In the genomic region with DNA sequence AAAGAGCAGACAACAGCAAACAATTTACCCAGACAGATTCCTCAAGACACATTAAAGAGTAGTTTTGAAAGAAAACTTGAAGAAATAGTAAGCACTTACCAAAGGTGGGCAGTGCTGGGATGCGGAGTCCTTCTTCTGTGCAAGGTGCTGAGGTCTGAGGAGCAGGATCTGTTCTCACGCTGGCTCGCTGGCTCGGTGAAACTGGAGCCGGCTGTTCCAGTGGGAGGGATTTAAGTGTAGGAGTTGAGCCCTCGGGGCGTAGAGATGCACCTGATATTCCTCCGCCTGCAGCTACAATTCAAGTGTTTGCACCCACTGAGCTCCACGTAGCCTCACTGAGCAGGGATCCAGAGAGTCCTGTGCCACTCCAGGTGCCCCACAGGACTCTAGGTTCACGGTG, we compare ENCODE assay signal across 13 mouse cellular contexts. TPM values are rescaled to one million over a fixed set of nuclear protein-coding genes. Genes with fewer than 3 reads are reported as not detected.
A peak's percentile ranks its signal among the peaks of the same experiment; 100 is the strongest.
DNase-seq lines count a peak whose midpoint lies in the region; TF ChIP-seq lines count a peak whose summit lies in the region.
"Had no signal": no experiment of that assay in that cellular context is flagged by ENCODE, and none has a peak within 500 bp of the region (broad histone marks: within the 10 kb centered on the region; RNA-seq: fewer than 3 reads in every experiment).

Gene Zfp750, minus strand, starts transcription at position 203 of the 400 bp plus-strand sequence.

- H3K4me3 ChIP-seq in thymus, adult 2 months (ENCODE audit: control insufficient read depth, insufficient read depth, low read length), result no peak within 1 kb of the TSS
- H3K4me3 ChIP-seq: left cerebral cortex, adult 2 months; neural tube, embryonic 12.5 days had no signal

- WGBS in thymus, adult 2 months, result 96% methylated on average over 10 of the region's 10 CpGs

- no peak within 1 kb of the TSS for H3K27ac ChIP-seq in thymus, adult 2 months (ENCODE audit: control insufficient read depth, insufficient read depth, low read length)
- H3K27ac ChIP-seq: left cerebral cortex, adult 2 months; neural tube, embryonic 12.5 days had no signal

- TF ChIP-seq CTCF in thymus, adult 2 months (IDR thresholded peaks at IDR 0.05; ENCODE audit: borderline replicate concordance, control insufficient read depth, extremely low read depth, insufficient read depth, low read length, poor library complexity), result no peak

- no peaks in the 10 kb centered on the region for H3K36me3 ChIP-seq in thymus, adult 2 months (ENCODE audit: control insufficient read depth, insufficient read depth, low read length)
- H3K36me3 ChIP-seq: neural tube, embryonic 12.5 days had no signal

- H3K27me3 ChIP-seq in thymus, adult 2 months (ENCODE audit: control insufficient read depth, insufficient read depth, low read length), result no peaks in the 10 kb centered on the region
- H3K27me3 ChIP-seq: neural tube, embryonic 12.5 days had no signal

- intact Hi-C loops in left cerebral cortex, postnatal 4 days (cut with DNase I), result no loop called here

- peak; percentile 22 to 39 for DNase-seq in left cerebral cortex, adult 18-20 months (ENCODE audit: low spot score in 2 of 2)
- no peak for DNase-seq in left cerebral cortex, postnatal 4 days
- peak; percentile 60 for DNase-seq in brain, adult 2 months (ENCODE audit: low read depth, low spot score)
- peak; percentile 60 for DNase-seq in kidney, adult 9 months
- DNase-seq in mesoderm, embryonic 11.5 days (ENCODE audit: low read depth, low spot score), result peak; percentile 12
- no peak for DNase-seq in thymus, adult 2 months
- no peak for DNase-seq in right cerebral cortex, postnatal 25 days
- DNase-seq in layer of hippocampus, adult 8-10 months (ENCODE audit: low spot score in 2 of 2), result no peak
- DNase-seq: cerebellum, adult 11-12 months; gastrocnemius, postnatal 10 days; thymus, adult 18-20 months had no signal

- H3K4me1 ChIP-seq in thymus, adult 2 months (replicated peaks; ENCODE audit: control insufficient read depth, insufficient read depth, low read length), result no peaks in the 10 kb centered on the region; the same call in 1 of the 2 replicates
- H3K4me1 ChIP-seq: neural tube, embryonic 12.5 days had no signal

- TF ChIP-seq POLR2A in thymus, adult 2 months (IDR thresholded peaks at IDR 0.05; ENCODE audit: control insufficient read depth, extremely low read depth, insufficient read depth, low read length, poor library complexity), result no peak

RNA-seq across cellular contexts. Expression of gene Zfp750, which starts in this region (rescaled TPM):
- total RNA-seq in left cerebral cortex, adult 18-20 months (2021), result not detected
- total RNA-seq in left cerebral cortex, postnatal 4 days (2021), result not detected
- polyA plus RNA-seq in thymus, adult 2 months (2012; rRNA removed), result 2.3 and 2.4 TPM in 2 replicates
- under 1 TPM in 3 of 4 experiments, not detected in 1; 0.14 to 0.37 (median 0.16) TPM for total RNA-seq in layer of hippocampus, adult 8-10 months (2022)
- total RNA-seq: gastrocnemius, postnatal 10 days had no signal

Comparison
In these comparisons a context has a peak if more than half of its experiments do, and no peak if none do; other contexts are left out.
1. Peak in DNase-seq in left cerebral cortex, adult 18-20 months; RNA of the gene not detected or under 1 TPM.
2. DNase-seq: peak in brain, adult 2 months (single experiment), kidney, adult 9 months (single experiment) and mesoderm, embryonic 11.5 days (single experiment); none in left cerebral cortex, postnatal 4 days (single experiment), thymus, adult 2 months (single experiment), right cerebral cortex, postnatal 25 days (single experiment) and layer of hippocampus, adult 8-10 months (0 of 2).